Mouse (Mus musculus): ENCODE measurements at regions not wholly inside any gene's neighbourhood (a gene's known extent, or its start where the extent isn't known, plus 50 kb on each side); places are given as distances from the start of the nearest gene placed in this dataset.

- no peaks in the 10 kb centered on the region for H3K4me1 ChIP-seq (ENCODE audit: control insufficient read depth, insufficient read depth, low read length)
- no peak overlapping the region for H3K9ac ChIP-seq (ENCODE audit: low read depth, low read length)
- TF ChIP-seq EP300 (IDR thresholded peaks at IDR 0.05; ENCODE audit: insufficient read depth, low read depth, low read length) (no peak), CTCF (IDR thresholded peaks at IDR 0.05) (no peak), POLR2A (IDR thresholded peaks at IDR 0.05; ENCODE audit: insufficient read depth, low read depth, low read length) (no peak)
- H3K36me3 ChIP-seq (ENCODE audit: control insufficient read depth, insufficient read depth, low read length), result no peaks in the 10 kb centered on the region
- WGBS, result 42% methylated on average over 3 of the region's 3 CpGs
- no peaks in the 10 kb centered on the region for H3K27me3 ChIP-seq (ENCODE audit: control insufficient read depth, insufficient read depth, low read length)
- H3K27ac ChIP-seq, result no peak overlapping the region
- H3K4me3 ChIP-seq, result no peak overlapping the region
- no peaks in the 10 kb centered on the region for H3K79me2 ChIP-seq (replicated peaks; ENCODE audit: control insufficient read depth, insufficient read depth, low read length)
- intact Hi-C loops (cut with DNase I), result no loop called here
- DNase-seq, result peak in 1 of 2 experiments; percentile 3
Measured at GRCm38 (mm10) chr2:115036205-115036604, 381.4 kb upstream of the Dph6 start.

GRCm38 (mm10) chr2:115042299-115042785 is 387.6 kb upstream of the Dph6 start:
- H3K79me2 ChIP-seq (replicated peaks; ENCODE audit: control insufficient read depth, insufficient read depth, low read length), result no peaks in the 10 kb centered on the region
- no peak for DNase-seq
- no peaks in the 10 kb centered on the region for H3K27me3 ChIP-seq (ENCODE audit: control insufficient read depth, insufficient read depth, low read length)
- H3K4me1 ChIP-seq (ENCODE audit: control insufficient read depth, insufficient read depth, low read length), result no peaks in the 10 kb centered on the region
- H3K9ac ChIP-seq (ENCODE audit: low read depth, low read length), result no peak overlapping the region
- 50% methylated on average over 7 of the region's 7 CpGs for WGBS
- no peak overlapping the region for H3K4me3 ChIP-seq
- TF ChIP-seq EP300 (IDR thresholded peaks at IDR 0.05; ENCODE audit: insufficient read depth, low read depth, low read length), result no peak
- TF ChIP-seq POLR2A (IDR thresholded peaks at IDR 0.05; ENCODE audit: insufficient read depth, low read depth, low read length), result no peak
- no peak for TF ChIP-seq CTCF (IDR thresholded peaks at IDR 0.05)
- H3K36me3 ChIP-seq (ENCODE audit: control insufficient read depth, insufficient read depth, low read length), result no peaks in the 10 kb centered on the region
- intact Hi-C loops (cut with DNase I), result no loop called here
- H3K27ac ChIP-seq, result no peak overlapping the region

- Histone ChIP-seq H3K36me3 (ENCODE audit: control insufficient read depth, insufficient read depth, low read length) (no peaks in the 10 kb centered on the region), H3K79me2 (replicated peaks; ENCODE audit: control insufficient read depth, insufficient read depth, low read length) (no peaks in the 10 kb centered on the region), H3K27me3 (ENCODE audit: control insufficient read depth, insufficient read depth, low read length) (no peaks in the 10 kb centered on the region), H3K27ac (no peak overlapping the region), H3K4me3 (no peak overlapping the region), H3K9ac (ENCODE audit: low read depth, low read length) (no peak overlapping the region), H3K4me1 (ENCODE audit: control insufficient read depth, insufficient read depth, low read length) (no peaks in the 10 kb centered on the region)
- no peak for TF ChIP-seq POLR2A (IDR thresholded peaks at IDR 0.05; ENCODE audit: insufficient read depth, low read depth, low read length)
- no peak for TF ChIP-seq EP300 (IDR thresholded peaks at IDR 0.05; ENCODE audit: insufficient read depth, low read depth, low read length)
- no peak for TF ChIP-seq CTCF (IDR thresholded peaks at IDR 0.05)
- WGBS, result 66% methylated on average over 4 of the region's 4 CpGs
- no peak for DNase-seq
- intact Hi-C loops (cut with DNase I), result no loop called here
Measured at GRCm38 (mm10) chr2:115056327-115057070, 401.7 kb upstream of the Dph6 start.

GRCm38 (mm10) chr2:115057200-115057599 is 402.4 kb upstream of the Dph6 start:
- TF ChIP-seq CTCF (IDR thresholded peaks at IDR 0.05), result no peak
- DNase-seq, result no peak
- Histone ChIP-seq H3K4me1 (ENCODE audit: control insufficient read depth, insufficient read depth, low read length) (no peaks in the 10 kb centered on the region), H3K27ac (no peak overlapping the region), H3K4me3 (no peak overlapping the region), H3K27me3 (ENCODE audit: control insufficient read depth, insufficient read depth, low read length) (no peaks in the 10 kb centered on the region), H3K79me2 (replicated peaks; ENCODE audit: control insufficient read depth, insufficient read depth, low read length) (no peaks in the 10 kb centered on the region), H3K36me3 (ENCODE audit: control insufficient read depth, insufficient read depth, low read length) (no peaks in the 10 kb centered on the region), H3K9ac (ENCODE audit: low read depth, low read length) (no peak overlapping the region)
- WGBS, result 46% methylated on average over 2 of the region's 2 CpGs
- intact Hi-C loops (cut with DNase I), result no loop called here

- Histone ChIP-seq H3K4me1 (ENCODE audit: control insufficient read depth, insufficient read depth, low read length) (no peaks in the 10 kb centered on the region), H3K9ac (ENCODE audit: low read depth, low read length) (no peak overlapping the region), H3K27me3 (ENCODE audit: control insufficient read depth, insufficient read depth, low read length) (no peaks in the 10 kb centered on the region), H3K36me3 (ENCODE audit: control insufficient read depth, insufficient read depth, low read length) (no peaks in the 10 kb centered on the region), H3K27ac (no peak overlapping the region), H3K79me2 (replicated peaks; ENCODE audit: control insufficient read depth, insufficient read depth, low read length) (no peaks in the 10 kb centered on the region), H3K4me3 (no peak overlapping the region)
- intact Hi-C loops (cut with DNase I), result no loop called here
- DNase-seq, result no peak
- WGBS, result 83% methylated on average over 8 of the region's 8 CpGs
- no peak for TF ChIP-seq CTCF (IDR thresholded peaks at IDR 0.05)
- no peak for TF ChIP-seq EP300 (IDR thresholded peaks at IDR 0.05; ENCODE audit: insufficient read depth, low read depth, low read length)
- TF ChIP-seq POLR2A (IDR thresholded peaks at IDR 0.05; ENCODE audit: insufficient read depth, low read depth, low read length), result no peak
Measured at GRCm38 (mm10) chr2:115067489-115068163, 412.9 kb upstream of the Dph6 start.

GRCm38 (mm10) chr2:115069704-115070103 is 414.9 kb upstream of the Dph6 start:
- H3K9ac ChIP-seq (ENCODE audit: low read depth, low read length), result no peak overlapping the region
- intact Hi-C loops (cut with DNase I), result no loop called here
- no peaks in the 10 kb centered on the region for H3K4me1 ChIP-seq (ENCODE audit: control insufficient read depth, insufficient read depth, low read length)
- no peak overlapping the region for H3K27ac ChIP-seq
- H3K4me3 ChIP-seq, result no peak overlapping the region
- H3K36me3 ChIP-seq (ENCODE audit: control insufficient read depth, insufficient read depth, low read length), result no peaks in the 10 kb centered on the region
- H3K27me3 ChIP-seq (ENCODE audit: control insufficient read depth, insufficient read depth, low read length), result no peaks in the 10 kb centered on the region
- DNase-seq, result no peak
- TF ChIP-seq CTCF (IDR thresholded peaks at IDR 0.05) (no peak), EP300 (IDR thresholded peaks at IDR 0.05; ENCODE audit: insufficient read depth, low read depth, low read length) (no peak), POLR2A (IDR thresholded peaks at IDR 0.05; ENCODE audit: insufficient read depth, low read depth, low read length) (no peak)
- 67% methylated on average over 4 of the region's 4 CpGs for WGBS
- H3K79me2 ChIP-seq (replicated peaks; ENCODE audit: control insufficient read depth, insufficient read depth, low read length), result no peaks in the 10 kb centered on the region

Data from heart, adult 2 months (tissue).